Mouse (Mus musculus) macrophage (primary cell): ENCODE measurements at regions not wholly inside any gene's neighbourhood (a gene's known extent, or its start where the extent isn't known, plus 50 kb on each side); places are given as distances from the start of the nearest gene placed in this dataset.

ENCODE experiments used
- H3K27ac ChIP-seq: fragments of 350-480 bp; formaldehyde crosslinking; 2 replicates; pipeline ENCODE4 v1.9.0; 2021
- H3K36me3 ChIP-seq: fragments of 350-480 bp; formaldehyde crosslinking; 2 replicates; pipeline ENCODE4 v1.9.0; 2021; ENCODE audit errors: inconsistent target
- H3K4me3 ChIP-seq: fragments of 350-480 bp; formaldehyde crosslinking; 2 replicates; pipeline ENCODE4 v1.9.0; 2021; ENCODE audit errors: inconsistent target
- H3K79me2 ChIP-seq: fragments of 350-480 bp; formaldehyde crosslinking; 2 replicates; pipeline ENCODE4 v1.9.0; 2021; ENCODE audit errors: inconsistent target
- WGBS: methylation state at CpG from one replicate; pipeline ENCODE4 v1.1.7; 2026; ENCODE audit warnings: inconsistent platforms; ENCODE audit not compliant: missing documents; 5-methylcytosine and 5-hydroxymethylcytosine counted together

DNA sequence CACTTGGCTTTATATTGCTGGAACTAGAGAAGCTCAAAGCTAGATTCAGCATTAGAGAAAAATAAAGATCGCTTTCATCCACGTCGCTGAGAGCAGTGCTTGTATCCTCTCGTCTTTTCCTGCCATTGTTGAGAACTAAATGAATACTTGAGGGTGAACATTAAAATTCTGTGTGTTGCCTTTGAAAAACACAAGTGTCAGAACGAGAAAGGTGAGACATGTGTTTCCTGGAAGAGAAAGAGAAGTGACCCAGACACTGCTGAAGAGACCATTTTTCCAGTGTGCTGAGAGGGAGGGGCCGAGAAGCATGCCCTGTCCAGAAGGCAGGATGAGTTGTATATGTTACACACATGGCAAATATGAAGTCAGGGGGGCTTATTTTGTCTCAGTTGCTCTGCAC, 77.5 kb upstream of the Prep start:
- no peak overlapping the region for H3K27ac ChIP-seq
- H3K79me2 ChIP-seq, result no peaks in the 10 kb centered on the region
- H3K36me3 ChIP-seq, result no peaks in the 10 kb centered on the region
- no peak overlapping the region for H3K4me3 ChIP-seq
- WGBS, result 73% methylated on average over 6 of the region's 6 CpGs

DNA sequence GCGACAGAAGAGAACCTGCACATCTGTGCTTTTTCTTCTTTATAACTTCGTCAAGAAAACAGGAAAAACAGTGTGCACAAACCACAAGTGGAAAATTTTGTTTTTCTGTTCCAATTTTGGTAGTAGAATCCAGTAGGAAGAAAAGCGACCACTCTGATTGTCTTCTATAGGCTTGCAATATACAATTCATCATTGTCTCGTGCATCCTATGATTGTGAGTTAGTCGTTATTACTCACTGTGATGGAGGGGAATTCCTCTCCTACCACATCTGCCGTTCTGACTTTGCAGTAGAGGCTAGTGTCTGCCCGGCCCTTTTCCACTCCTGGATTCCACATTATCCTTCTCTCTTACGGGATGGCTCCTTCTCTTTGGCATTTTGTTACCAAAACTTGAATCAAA, 78.2 kb upstream of the Prep start:
- H3K79me2 ChIP-seq, result no peaks in the 10 kb centered on the region
- H3K27ac ChIP-seq, result no peak overlapping the region
- no peaks in the 10 kb centered on the region for H3K36me3 ChIP-seq
- WGBS, result 79% methylated on average over 8 of the region's 8 CpGs
- H3K4me3 ChIP-seq, result no peak overlapping the region

DNA sequence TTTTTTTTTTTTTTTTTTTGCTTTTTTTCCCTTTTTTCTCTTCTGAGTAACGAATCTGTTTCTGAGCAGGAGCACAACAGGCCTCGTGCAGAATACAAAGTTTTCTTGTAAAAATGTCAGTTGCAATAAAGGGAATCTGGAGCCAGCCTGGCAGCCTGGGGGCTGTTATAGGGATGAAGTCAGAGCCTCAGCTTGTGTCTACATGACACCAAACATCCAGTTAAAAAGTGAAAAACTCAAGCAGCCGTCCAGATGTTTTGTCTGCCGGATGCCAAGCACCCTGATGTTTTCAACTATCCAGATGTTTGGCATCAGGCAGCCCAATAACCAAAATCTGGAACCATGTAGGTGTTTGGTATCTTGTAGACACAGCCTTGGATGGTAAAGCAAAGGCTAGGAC, 79.4 kb upstream of the Prep start:
- Histone ChIP-seq H3K4me3 (no peak overlapping the region), H3K36me3 (no peaks in the 10 kb centered on the region), H3K79me2 (no peaks in the 10 kb centered on the region), H3K27ac (no peak overlapping the region)
- 92% methylated on average over 4 of the region's 4 CpGs for WGBS

DNA sequence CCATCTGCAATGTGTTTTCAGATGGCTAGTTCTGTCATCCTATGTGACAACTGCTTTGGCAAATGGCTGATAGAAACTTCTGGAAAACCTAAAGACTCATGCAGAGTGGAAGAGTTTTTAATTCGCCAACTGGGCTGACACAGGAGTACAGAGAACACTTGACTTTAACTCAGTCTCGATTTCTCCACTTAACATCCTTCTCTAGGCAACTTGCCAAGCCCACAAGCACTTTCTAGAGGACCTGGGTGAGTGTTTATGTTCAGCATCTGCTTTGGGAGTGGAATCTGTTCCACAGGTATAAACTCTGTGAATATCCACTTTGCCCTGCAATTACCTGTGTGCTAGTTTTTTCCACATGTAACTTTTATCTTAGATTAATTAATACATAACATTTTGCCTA, 85.1 kb upstream of the Prep start:
- H3K4me3 ChIP-seq, result no peak overlapping the region
- no peaks in the 10 kb centered on the region for H3K36me3 ChIP-seq
- no peaks in the 10 kb centered on the region for H3K79me2 ChIP-seq
- WGBS, result 41% methylated on average over 2 of the region's 2 CpGs
- H3K27ac ChIP-seq, result no peak overlapping the region

DNA sequence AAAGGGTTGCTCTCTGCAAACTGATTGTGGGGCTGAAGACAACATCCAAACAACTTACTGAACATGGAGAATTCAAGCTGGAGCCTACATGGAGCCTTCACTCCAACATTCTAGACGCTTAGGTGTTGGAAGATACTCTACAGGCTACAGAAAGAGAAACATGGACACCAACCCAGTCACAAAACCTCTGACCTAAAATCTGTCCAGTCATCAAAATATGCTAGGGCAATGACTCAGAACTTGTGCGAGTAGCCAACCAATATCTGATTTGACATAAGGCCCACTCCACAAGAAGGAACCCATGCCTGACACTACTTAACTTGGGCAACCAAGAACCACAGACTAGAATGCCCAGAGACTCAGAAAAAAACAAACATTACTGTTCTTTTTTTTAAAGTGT, 90.2 kb upstream of the Prep start:
- WGBS, result 90% methylated on average over 2 of the region's 2 CpGs
- no peaks in the 10 kb centered on the region for H3K36me3 ChIP-seq
- H3K27ac ChIP-seq, result no peak overlapping the region

DNA sequence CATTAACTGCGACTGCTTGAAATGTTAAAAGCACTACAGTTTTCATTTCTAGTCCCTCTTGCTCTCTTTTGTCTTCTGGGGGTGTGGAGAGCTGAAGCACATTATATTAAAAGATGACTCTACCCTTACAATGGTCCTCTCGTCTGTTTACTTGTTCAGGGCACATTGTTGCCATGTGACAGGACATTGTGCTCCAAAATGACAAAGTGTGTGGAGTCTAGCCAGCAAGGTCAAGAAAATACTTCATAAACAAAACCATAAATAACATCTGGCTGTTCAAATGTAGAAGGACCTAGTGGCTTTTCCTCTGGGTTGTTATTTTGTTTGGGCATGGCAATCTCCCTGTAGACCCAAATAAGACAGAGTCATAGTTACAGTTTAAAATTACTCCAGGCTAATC, 95.1 kb upstream of the Prep start:
- WGBS, result 86% methylated on average over 2 of the region's 2 CpGs
- Histone ChIP-seq H3K27ac (no peak overlapping the region), H3K79me2 (no peaks in the 10 kb centered on the region), H3K36me3 (no peaks in the 10 kb centered on the region), H3K4me3 (no peak overlapping the region)

More for the DNA sequence above, 90.2 kb upstream of the Prep start:
- Histone ChIP-seq H3K79me2 (no peaks in the 10 kb centered on the region), H3K4me3 (no peak overlapping the region)

DNA sequence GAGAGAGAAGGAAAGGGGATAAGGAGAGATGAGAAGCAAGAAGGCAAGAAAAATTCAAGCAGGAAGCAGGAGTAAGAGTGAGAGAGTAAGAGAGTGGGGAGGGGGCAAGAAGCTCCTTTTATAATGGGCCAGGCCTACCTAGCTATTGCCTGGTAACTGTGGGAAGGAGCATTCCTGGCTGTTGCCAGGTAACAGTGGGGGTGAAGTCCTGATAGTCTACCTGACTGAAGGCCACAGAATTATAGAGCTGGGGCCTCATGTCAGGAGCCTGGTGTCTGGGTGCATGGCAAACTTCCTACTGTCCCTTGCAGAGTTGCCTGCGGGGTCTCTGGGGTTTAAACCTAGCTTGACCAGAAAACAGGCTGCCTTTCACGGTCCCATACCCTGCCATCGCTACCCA, 107.0 kb upstream of the Prep start:
- WGBS, result 96% methylated on average over 3 of the region's 3 CpGs
- Histone ChIP-seq H3K36me3 (no peaks in the 10 kb centered on the region), H3K79me2 (no peaks in the 10 kb centered on the region), H3K4me3 (no peak overlapping the region), H3K27ac (no peak overlapping the region)

DNA sequence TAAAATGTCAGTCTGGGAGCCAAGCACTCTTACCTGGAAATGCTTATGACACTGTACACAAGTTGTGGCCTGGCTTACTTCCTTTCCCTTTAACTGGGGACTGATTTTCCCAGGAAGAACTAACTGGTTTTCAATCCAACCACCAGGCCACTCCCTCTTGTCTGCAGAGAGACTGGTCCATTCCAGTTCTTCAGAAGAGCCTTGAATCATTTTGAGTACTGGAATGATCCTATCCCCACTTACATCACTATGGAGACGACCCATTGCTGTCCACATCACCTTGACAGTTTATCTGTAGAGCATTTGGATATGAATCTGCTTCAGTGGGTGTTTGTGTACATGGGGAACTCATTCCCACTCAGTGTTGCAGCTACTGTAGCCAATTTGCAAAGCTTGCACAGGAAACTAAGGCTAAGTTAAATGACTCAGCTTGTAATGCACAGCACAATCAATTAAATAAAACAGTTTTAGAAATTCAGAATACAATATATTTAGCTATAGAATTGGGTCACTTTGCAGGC, 121.7 kb upstream of the Prep start:
- H3K36me3 ChIP-seq, result no peaks in the 10 kb centered on the region
- H3K79me2 ChIP-seq, result no peaks in the 10 kb centered on the region
- no peak overlapping the region for H3K4me3 ChIP-seq
- WGBS, result 92% methylated on average over 1 of the region's 1 CpGs
- H3K27ac ChIP-seq, result no peak overlapping the region

DNA sequence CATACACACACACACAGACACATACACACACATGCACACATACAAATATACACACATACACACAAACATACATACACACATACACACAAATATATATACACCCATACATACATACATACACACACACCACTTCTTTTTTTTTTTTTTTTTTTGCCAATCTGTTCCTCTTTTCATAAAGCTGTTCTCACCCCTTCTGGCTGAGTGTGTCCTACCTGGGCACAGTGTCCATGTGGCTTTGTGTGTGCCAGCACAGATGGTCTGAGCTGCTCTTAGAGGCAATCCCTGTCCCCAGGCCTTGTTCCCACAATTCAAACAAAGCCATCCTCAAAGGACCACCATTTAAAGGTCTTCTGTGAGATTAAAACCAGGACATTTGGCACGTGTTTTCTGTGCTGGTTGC, 127.6 kb upstream of the Prep start:
- H3K36me3 ChIP-seq, result no peaks in the 10 kb centered on the region
- no peak overlapping the region for H3K27ac ChIP-seq
- H3K4me3 ChIP-seq, result no peak overlapping the region
- no peaks in the 10 kb centered on the region for H3K79me2 ChIP-seq
- WGBS, result 100% methylated on average over 1 of the region's 1 CpGs

DNA sequence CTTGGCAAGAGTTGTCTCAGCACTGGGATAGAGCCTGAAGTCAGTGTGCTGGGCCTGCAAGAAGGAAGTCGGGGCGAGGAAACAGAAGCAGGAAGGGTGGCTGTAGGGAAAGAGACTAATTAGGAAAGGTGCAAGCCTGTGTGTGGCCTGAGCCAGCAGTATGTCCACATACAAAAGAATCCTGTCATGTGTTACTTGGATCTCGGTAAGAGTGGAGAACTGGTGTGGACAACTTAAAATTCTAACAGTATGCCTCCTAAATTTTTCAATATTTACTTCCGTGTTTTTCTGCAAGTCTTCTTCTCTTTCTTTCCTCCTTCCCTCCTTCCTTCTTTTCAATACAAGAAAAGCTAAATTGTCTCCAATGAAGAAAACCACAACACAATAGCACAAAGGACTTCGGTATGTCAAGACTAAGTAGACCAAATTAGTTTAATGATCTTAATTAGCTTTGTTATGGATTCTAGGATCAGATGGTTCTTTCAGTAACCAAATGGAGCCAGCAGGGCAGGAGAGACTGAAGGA, 130.0 kb upstream of the Prep start:
- 85% methylated on average over 5 of the region's 5 CpGs for WGBS
- Histone ChIP-seq H3K4me3 (no peak overlapping the region), H3K36me3 (no peaks in the 10 kb centered on the region), H3K79me2 (no peaks in the 10 kb centered on the region), H3K27ac (no peak overlapping the region)

DNA sequence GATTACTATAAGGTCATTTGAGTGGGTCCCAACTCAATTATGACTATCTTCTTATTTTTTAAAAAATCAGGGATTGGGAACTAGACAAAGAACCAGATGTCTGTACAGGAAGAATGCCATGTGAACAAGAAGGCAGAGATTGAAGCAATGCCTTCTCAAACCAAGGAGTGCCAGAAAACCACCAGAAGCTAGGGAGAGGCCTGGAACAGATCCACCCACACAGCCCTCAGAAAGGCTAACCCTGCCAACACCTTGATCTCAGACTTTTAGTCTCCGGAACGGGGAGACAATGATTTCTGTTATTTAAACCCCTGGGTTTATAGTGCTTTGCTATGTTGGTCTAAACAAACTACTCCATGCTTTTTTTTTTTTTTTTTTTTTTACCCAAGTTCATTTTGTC, 136.2 kb upstream of the Prep start:
- H3K79me2 ChIP-seq, result no peaks in the 10 kb centered on the region
- no peak overlapping the region for H3K4me3 ChIP-seq
- no peaks in the 10 kb centered on the region for H3K36me3 ChIP-seq
- H3K27ac ChIP-seq, result no peak overlapping the region
- WGBS, result 100% methylated on average over 2 of the region's 2 CpGs

DNA sequence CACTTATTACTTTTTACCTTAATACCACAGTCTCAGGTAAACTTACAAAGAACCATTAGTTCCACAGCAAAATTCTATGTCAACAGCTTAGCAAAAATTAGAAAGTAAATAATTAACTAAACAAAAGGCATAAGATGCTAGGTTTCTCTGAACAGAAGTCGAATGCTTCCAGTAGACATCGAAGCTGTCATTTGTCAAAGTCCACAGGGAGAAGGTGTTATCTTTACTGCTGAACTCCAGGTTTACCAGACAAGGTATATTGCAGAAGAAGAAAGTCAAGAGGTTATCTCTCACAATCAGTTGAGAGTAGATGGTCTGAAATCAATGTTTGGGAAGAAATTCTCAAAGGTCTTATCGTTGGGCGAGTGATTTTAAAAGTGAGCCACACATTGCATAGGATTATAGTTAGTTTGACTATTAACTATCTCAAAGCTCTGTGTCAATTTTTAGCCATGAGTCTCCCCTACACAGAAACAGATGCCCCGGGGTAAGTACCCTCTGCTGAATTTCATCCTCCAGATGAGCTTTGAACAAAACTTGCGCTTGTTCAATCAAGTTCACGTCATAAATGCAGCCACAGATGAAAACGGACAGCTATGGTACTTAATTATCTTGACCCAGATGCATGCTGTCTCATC, 153.1 kb upstream of the Prep start:
- Histone ChIP-seq H3K4me3 (no peak overlapping the region), H3K79me2 (no peaks in the 10 kb centered on the region), H3K27ac (no peak overlapping the region), H3K36me3 (no peaks in the 10 kb centered on the region)
- WGBS, result 93% methylated on average over 8 of the region's 8 CpGs

DNA sequence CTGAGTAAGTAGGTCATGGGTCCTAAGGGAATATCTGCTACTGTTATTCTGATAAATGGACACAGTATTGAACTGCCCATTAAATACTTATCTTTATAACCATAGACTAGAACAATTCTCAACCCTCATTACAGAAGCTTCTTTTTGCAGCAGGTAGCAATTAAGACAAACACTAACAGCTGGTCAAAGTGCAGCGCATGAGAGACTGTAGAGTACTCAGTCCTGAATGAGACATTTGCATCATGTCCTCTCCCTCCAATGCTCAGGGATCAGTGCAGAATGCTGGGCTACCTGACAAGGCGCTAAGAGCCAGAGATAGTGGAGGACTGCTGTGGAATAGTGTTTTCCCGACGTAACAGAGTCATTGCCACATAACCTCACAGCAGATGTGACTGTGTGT, 162.5 kb upstream of the Prep start:
- Histone ChIP-seq H3K4me3 (no peak overlapping the region), H3K79me2 (no peaks in the 10 kb centered on the region), H3K36me3 (no peaks in the 10 kb centered on the region), H3K27ac (no peak overlapping the region)
- 93% methylated on average over 4 of the region's 4 CpGs for WGBS

DNA sequence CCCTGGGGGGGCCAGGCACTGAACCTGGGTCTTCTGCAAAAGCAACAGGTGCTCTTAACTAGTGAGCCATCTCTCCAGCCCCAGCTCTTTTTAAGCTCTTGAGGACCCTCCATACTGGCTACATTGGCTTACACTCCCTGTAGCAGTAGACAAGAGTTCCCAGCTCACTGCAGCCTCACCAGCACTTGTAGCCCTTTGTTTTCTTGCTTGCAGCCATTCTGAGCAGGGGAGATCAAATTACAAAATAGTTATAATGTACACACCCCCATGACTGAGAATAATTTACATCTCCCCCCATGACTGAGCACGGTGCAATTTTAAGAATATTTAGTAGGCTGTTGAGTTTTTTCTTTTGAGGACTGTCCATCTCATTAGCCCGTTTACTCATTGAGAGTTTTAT, 165.8 kb upstream of the Prep start:
- WGBS, result 95% methylated on average over 2 of the region's 2 CpGs
- no peak overlapping the region for H3K4me3 ChIP-seq
- H3K79me2 ChIP-seq, result no peaks in the 10 kb centered on the region
- no peak overlapping the region for H3K27ac ChIP-seq
- H3K36me3 ChIP-seq, result no peaks in the 10 kb centered on the region

DNA sequence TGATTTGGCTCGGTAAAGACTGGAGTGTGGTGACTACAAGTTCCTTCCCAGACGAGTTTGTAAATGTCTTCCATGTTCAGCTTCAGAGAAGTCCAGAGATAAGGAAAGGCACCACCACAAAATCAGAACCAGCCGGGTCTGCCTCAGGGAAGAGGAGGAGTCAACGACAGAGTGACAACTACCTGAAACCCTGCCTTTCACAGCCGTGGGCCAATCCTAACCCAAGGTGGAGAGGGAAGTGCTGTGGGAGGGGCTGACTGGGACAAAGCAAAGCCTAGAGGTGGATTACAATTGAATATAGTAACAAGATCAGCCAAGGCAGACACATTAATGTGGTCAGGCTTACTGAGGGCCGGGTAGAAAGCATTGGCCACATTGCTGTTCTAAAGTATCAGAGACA, 174.9 kb upstream of the Prep start:
- 86% methylated on average over 6 of the region's 6 CpGs for WGBS
- Histone ChIP-seq H3K79me2 (no peaks in the 10 kb centered on the region), H3K36me3 (no peaks in the 10 kb centered on the region), H3K27ac (no peak overlapping the region), H3K4me3 (no peak overlapping the region)
